Mouse (Mus musculus) cortical plate, adult 2 months (tissue): ENCODE measurements at regions not wholly inside any gene's neighbourhood (a gene's known extent, or its start where the extent isn't known, plus 50 kb on each side); places are given as distances from the start of the nearest gene placed in this dataset.

Source experiments
- CTCF ChIP-seq: fragments of 200-500 bp; IDR thresholded peaks from 2 replicates; pipeline ENCODE4 v1.5.1; 2011; ENCODE audit warnings: mild to moderate bottlenecking, control low read depth, low read length; ENCODE audit not compliant: insufficient read depth; ENCODE audit errors: extremely low read depth
- POLR2A ChIP-seq: fragments of 200-500 bp; IDR thresholded peaks from 2 replicates; pipeline ENCODE4 v1.6.1; 2011; ENCODE audit warnings: mild to moderate bottlenecking, low read length, control low read depth; ENCODE audit not compliant: insufficient read depth; ENCODE audit errors: extremely low read depth

GRCm38 (mm10) chr6:147951642-147952041 is 95.4 kb upstream of the Far2 start:
- TF ChIP-seq CTCF (no peak), POLR2A (no peak)
